Mouse (Mus musculus): ENCODE results near the gene Ppp1r9a. TPM values are rescaled to one million over a fixed set of nuclear protein-coding genes. Genes with fewer than 3 reads are reported as not detected.

Ppp1r9a gene
- total RNA-seq, 2 experiments from 2014 or later = 111 to 117 TPM

DNA sequence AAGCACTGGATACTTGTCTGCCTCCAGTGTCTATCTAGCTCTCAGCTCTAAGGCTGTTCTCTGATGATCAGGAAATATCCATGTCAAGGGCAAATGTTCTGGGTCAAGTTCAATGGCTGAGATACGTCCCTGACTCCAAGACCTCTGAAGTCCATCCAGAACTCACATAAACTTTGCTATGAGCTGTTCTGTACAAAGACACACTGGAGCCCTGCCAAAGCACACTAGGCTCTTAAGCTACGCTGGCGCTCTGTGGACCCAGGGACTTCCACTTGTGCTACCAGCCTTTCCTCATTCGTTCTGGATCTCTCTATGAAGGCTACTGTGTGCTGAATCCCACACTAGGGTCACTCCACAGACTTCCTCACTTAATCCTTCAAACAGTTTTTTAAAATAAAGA, 286.8 kb downstream of the Ppp1r9a start:
- no peak for DNase-seq (ENCODE audit: low spot score in 2 of 2)

DNA sequence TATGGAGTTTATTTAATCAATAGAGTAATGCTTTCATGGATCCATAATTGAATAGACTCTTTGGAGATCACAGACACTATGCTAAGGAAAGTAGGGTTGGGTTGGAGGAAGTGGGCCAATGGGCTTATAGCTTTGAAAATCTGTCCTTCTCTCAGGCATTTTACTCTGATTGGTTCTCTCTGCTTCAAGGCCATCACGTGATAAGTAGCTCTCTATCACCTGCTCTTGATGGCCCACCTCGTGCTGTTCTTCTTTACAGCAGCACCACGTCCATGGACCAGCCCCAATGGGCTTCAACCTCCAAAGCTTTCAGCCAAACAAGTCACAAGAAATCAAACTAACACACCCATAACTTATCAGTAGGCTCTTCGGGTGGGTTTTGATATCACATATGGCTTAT, 288.0 kb downstream of the Ppp1r9a start:
- no peak for DNase-seq (ENCODE audit: low spot score in 2 of 2)

DNA sequence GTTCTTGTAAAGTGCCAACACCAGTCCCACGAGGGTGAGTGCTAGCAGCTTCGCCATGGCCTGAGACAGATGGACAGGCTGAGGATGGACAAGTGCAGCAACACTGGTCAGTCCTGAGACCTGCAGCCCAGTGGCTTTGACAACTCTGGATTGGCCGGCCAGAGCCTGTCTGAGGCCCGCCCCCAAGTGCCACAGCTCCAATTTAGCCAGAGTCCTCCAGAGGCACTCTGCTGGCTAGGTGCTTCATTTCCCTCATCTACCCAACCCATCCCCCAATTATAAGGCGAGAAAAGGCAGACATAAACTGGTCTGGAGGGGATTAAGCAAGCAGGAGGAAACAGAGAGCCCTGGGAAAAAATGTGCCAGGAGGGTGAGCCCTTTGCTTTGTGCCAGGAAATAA, 291.0 kb downstream of the Ppp1r9a start, which contains the start of gene Pon1:
Gene Pon1 (minus strand): TSS at position 254 of the 400 bp plus-strand sequence.
- no peak for DNase-seq (ENCODE audit: low spot score in 2 of 2)

DNA sequence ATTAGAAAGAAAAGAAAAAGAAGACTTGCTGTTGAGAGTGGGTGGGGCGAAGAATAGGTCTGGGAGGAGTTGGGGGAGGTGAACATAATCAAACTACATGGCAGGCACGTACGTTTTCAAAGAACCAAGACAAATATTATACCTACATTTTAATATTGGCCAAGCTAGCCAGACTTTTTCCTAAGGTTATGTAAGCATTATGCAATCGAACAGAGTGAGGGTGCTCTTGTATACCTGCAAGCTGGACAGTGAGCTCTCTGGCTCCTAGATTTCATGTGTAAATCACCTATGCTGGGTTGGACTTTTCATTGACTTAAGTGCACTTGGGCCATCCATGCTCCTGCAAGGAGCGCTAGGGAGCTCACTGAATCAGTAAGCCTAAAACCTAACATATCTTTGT, 295.9 kb downstream of the Ppp1r9a start:
- no peak for DNase-seq (ENCODE audit: low spot score in 2 of 2)

DNA sequence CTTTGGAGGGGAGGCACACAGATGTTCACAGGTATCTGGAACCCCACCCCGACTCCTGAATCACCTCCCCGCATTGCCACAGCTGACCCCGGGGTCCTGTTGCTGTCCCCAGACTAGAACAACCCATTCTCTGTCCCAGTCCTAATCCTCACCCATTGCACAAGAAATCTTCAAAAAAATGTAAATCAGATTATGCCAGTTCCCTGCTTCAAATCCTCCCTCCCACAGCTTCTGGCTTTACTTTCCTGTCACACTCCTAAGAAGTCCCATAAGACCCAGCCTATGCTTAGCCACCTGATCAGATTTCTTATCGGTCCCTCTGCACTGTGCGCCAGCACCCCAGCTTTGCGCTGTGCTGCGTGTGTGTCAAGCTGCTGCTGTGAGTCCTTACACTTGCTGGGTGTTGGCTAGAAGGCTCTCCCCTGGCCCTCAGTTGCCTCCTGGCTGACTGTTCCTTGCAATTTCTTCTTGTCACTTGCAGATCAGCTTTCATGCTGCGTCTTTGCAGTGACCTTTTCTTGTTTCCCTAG, 296.7 kb downstream of the Ppp1r9a start:
- DNase-seq (ENCODE audit: low spot score in 2 of 2) = no peak

DNA sequence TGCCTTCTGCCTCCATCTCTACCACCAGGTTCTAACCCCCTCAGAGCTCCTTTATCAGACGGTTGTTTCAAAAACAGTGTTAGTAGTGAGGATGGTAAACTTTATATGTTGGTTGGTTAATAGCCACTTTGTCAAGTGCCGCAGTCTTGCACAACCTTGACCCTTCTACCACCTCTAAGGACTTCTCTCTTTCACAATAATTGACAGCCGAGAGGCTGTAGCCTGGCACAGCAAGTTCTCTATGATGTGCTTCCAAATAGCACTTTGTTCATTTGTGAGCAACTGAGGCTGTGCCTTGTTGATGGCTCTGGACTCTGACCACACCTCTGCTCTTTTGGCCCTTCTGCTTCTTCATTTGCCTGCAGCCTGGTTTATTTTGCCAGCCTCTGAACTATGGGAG, 297.2 kb downstream of the Ppp1r9a start:
- no peak for DNase-seq (ENCODE audit: low spot score in 2 of 2)

DNA sequence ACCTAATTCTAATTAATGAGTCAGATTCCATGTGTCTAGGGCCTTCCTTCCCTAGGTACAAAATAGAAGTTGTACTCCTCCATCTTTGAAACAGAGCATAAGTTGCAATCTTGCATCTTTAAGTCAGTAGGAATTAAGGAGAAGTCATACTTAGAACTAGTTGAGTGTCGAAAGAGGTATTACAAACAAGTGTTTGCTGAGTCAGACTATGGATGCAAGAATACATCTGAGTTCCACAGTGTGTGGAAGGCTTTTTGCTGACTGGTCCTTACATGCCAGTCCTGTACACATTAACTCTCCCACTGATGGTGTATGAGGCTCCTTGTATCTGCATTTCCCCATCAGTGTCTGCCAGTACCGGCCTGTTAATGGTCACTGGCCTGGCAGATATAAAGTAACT, 305.1 kb downstream of the Ppp1r9a start:
- DNase-seq (ENCODE audit: low spot score in 2 of 2) = no peak

Other genes with a start within 250 kb of the Ppp1r9a start
- gene Sgce, start 155.7 kb upstream of the Ppp1r9a start, total RNA-seq (2021) = 10 to 100 TPM; 28.7 to 31.3 TPM
- gene Peg10, start 155.6 kb upstream of the Ppp1r9a start, total RNA-seq (2021) = 1 to 10 TPM; 7.0 to 7.9 TPM